Mouse (Mus musculus): ENCODE results near the gene Hivep3.

GRCm38 (mm10) chr4:120167778-120168177 lies 434.2 kb downstream of the Hivep3 start:
- TF ChIP-seq CTCF (IDR thresholded peaks at IDR 0.05; ENCODE audit: borderline replicate concordance, extremely low read depth, insufficient read depth, insufficient read length) (no peak), POLR2A (IDR thresholded peaks at IDR 0.05; ENCODE audit: borderline replicate concordance, extremely low read depth, insufficient read depth, insufficient read length, poor library complexity, severe bottlenecking) (no peak)
